Mouse (Mus musculus) embryo, embryonic 9.5 days (tissue): ENCODE measurements at regions not wholly inside any gene's neighbourhood (a gene's known extent, or its start where the extent isn't known, plus 50 kb on each side); places are given as distances from the start of the nearest gene placed in this dataset.

Experiments
- DNase-seq: peaks from one replicate; pipeline ENCODE4 v3.0.0-alpha.2; 2017; ENCODE audit errors: extremely low spot score

GRCm38 (mm10) chrX:109686502-109687130, 490.1 kb downstream of the Gm6377 start:
- no peak for DNase-seq

- peak; percentile 2 for DNase-seq
These were observed 538.5 kb downstream of the Gm6377 start for GRCm38 (mm10) chrX:109734961-109735537.

- DNase-seq: no peak
These were observed 539.4 kb downstream of the Gm6377 start for GRCm38 (mm10) chrX:109735967-109736366.
